Mouse (Mus musculus) megakaryocyte, embryonic 14.5 days (primary cell): ENCODE results near the gene Morc1. TPM values are rescaled to one million over a fixed set of nuclear protein-coding genes. Genes with fewer than 3 reads are reported as not detected.

Experiments used
- H3K27me3 ChIP-seq: replicated peaks from 2 replicates; pipeline ENCODE3; 2012; ENCODE audit warnings: inconsistent platforms
- H3K36me3 ChIP-seq: replicated peaks from 2 replicates; pipeline ENCODE3; 2012; ENCODE audit warnings: low read length, inconsistent platforms, mixed read lengths
- H3K4me1 ChIP-seq: 2 replicates; pipeline ENCODE4 v1.6.1; 2012; ENCODE audit warnings: inconsistent platforms
- H3K4me3 ChIP-seq: replicated peaks from 2 replicates; pipeline ENCODE3; 2012; ENCODE audit warnings: moderate library complexity, mild to moderate bottlenecking, inconsistent platforms
- H3K9me3 ChIP-seq: 2 replicates; pipeline ENCODE4 v1.6.1; 2012; ENCODE audit warnings: inconsistent platforms
- FLI1 ChIP-seq: IDR thresholded peaks from 2 replicates; pipeline ENCODE4 v1.6.1; 2012; ENCODE audit warnings: low read length, inconsistent platforms, mixed read lengths
- GATA1 ChIP-seq: IDR thresholded peaks from 3 replicates; pipeline ENCODE4 v1.6.1; 2012; ENCODE audit warnings: mixed read lengths, low read length, inconsistent platforms, borderline replicate concordance
- polyA plus RNA-seq: library from polyadenylated mRNA; stranded (reverse); fragments of >175 nt; gene quantifications from 2 replicates; pipeline ENCODE4 v1.2.3, GENCODE M21; 2012; ENCODE audit warnings: low replicate concordance; ENCODE audit not compliant: insufficient read depth

Morc1 gene
- not detected in 2 replicates for polyA plus RNA-seq

- H3K9me3 ChIP-seq = no peaks in the 10 kb centered on the region
- H3K27me3 ChIP-seq = no peaks in the 10 kb centered on the region
- no peaks in the 10 kb centered on the region for H3K4me1 ChIP-seq
- no peak within 1 kb of the TSS for H3K4me3 ChIP-seq
- H3K36me3 ChIP-seq = no peaks in the 10 kb centered on the region
- TF ChIP-seq GATA1 (no peak), FLI1 (no peak)
Observed at GRCm38 (mm10) chr16:48431027-48431426, at the start of gene Morc1. Morc1 (plus strand) TSS chr16:48431237.

DNA sequence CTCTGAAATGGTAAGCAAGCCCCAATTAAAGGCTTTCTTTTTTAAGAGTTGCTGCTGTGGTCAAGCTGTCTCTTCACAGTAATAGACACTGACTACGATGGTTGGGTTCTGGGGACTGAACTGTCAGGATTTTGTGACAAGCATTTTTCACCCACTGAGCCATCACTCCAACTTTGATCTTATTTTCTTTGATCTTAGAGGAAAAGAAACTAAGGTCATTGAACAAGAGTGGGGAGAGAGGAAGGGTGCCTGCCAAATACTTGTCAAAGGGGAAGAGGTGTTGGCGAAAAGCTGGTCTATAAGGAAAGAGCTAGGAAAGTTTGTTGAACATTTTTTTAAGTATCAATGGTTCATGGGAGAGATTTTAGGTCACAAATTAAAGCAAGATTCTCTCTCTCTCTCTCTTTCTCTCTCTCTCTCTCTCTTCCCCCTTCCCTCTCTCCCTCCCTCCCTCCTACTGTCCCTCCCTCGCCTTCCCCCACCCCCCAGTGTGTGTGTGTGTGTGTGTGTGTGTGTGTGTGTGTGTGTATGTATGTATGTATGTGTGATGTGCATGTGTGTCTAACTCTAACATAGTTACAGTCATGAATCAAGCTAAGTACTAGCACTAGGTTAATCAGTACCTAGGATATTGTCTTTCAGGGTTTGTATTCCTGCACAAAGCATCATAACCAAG lies 47.3 kb upstream of the Morc1 start:
- H3K9me3 ChIP-seq = 0 out of 2 replicates have a peak, but pooled peaks cover 9% of the 10 kb centered on the region
- no peaks in the 10 kb centered on the region for H3K27me3 ChIP-seq
- H3K4me1 ChIP-seq = no peaks in the 10 kb centered on the region
- no peaks in the 10 kb centered on the region for H3K36me3 ChIP-seq
- H3K4me3 ChIP-seq = no peak overlapping the region
- TF ChIP-seq FLI1 (no peak), GATA1 (no peak)

GRCm38 (mm10) chr16:48386982-48387381 lies 44.1 kb upstream of the Morc1 start:
- Histone ChIP-seq H3K27me3 (no peaks in the 10 kb centered on the region), H3K4me3 (no peak overlapping the region), H3K36me3 (no peaks in the 10 kb centered on the region), H3K9me3 (0 out of 2 replicates have a peak, but pooled peaks cover 9% of the 10 kb centered on the region), H3K4me1 (no peaks in the 10 kb centered on the region)
- TF ChIP-seq FLI1 = no peak
- TF ChIP-seq GATA1 = no peak

DNA sequence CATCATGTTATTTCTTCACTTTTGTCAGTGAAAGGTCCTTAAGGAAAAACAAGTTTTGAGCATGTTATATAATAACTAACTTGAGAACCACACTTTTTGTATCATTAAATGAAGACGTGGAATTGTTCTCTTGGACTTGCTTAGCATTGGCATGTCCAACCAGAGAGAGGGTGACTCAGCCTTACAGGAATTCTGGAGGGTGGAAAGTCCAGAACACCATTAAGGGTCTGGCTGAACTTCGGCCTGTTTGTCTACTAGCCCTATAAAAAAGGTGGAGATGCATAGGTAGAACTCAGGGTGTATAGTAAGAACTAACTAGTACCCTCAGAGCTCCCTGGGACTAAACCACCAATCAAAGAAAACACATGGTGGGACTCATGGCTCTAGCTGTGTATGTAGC lies 35.8 kb upstream of the Morc1 start:
- no peaks in the 10 kb centered on the region for H3K4me1 ChIP-seq
- TF ChIP-seq FLI1 (no peak), GATA1 (no peak)
- H3K9me3 ChIP-seq = no peaks in the 10 kb centered on the region; the same call in 1 of the 2 replicates
- H3K36me3 ChIP-seq = no peaks in the 10 kb centered on the region
- H3K27me3 ChIP-seq = no peaks in the 10 kb centered on the region
- no peak overlapping the region for H3K4me3 ChIP-seq

DNA sequence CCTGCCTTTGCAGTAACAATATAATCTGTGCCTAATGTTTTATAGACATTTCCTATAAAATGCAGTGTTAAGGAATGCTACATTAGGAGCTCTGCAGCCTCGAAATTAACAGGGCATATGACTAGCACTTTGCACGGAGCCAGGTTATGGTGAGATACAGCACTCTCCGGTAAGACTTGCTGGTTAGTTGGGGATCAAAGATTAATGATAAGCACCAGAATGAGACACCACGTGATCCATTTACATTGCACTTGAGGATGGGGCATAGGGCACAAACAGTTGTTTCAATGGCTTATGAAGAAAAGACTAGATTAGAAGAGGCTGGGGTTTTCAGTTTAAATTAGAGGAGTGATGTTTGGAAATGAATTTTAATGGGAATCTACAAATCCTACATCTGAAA lies 28.1 kb upstream of the Morc1 start:
- no peaks in the 10 kb centered on the region for H3K36me3 ChIP-seq
- no peaks in the 10 kb centered on the region for H3K9me3 ChIP-seq
- no peaks in the 10 kb centered on the region for H3K27me3 ChIP-seq
- H3K4me1 ChIP-seq = no peaks in the 10 kb centered on the region
- TF ChIP-seq GATA1 = no peak
- no peak overlapping the region for H3K4me3 ChIP-seq

- Histone ChIP-seq H3K36me3 (no peaks in the 10 kb centered on the region), H3K27me3 (no peaks in the 10 kb centered on the region), H3K4me3 (no peak overlapping the region), H3K9me3 (no peaks in the 10 kb centered on the region), H3K4me1 (no peaks in the 10 kb centered on the region)
- TF ChIP-seq GATA1 (no peak), FLI1 (no peak)
Observed at GRCm38 (mm10) chr16:48403423-48403822, 27.6 kb upstream of the Morc1 start.

DNA sequence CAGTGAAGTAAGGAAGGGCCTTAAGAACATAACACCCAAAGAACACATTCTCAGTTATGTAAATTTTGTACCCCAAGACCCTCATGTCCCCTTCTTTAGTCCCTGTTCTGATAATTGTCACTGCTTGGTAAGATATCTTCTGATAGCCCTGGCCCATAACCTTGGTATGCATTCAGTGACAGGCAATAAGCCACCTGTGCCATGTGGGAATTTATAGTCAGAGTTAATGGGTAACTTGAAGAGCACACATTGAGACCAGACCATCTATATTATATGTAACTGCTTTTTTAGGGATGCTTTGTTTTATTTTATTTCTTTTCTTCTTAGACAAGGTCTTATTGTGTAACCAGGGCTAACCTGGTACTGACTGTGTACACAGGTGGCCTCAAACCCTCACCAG lies 27.0 kb upstream of the Morc1 start:
- H3K4me1 ChIP-seq = no peaks in the 10 kb centered on the region
- no peaks in the 10 kb centered on the region for H3K9me3 ChIP-seq
- TF ChIP-seq GATA1 (no peak), FLI1 (no peak)
- no peaks in the 10 kb centered on the region for H3K36me3 ChIP-seq
- H3K27me3 ChIP-seq = no peaks in the 10 kb centered on the region
- H3K4me3 ChIP-seq = no peak overlapping the region

GRCm38 (mm10) chr16:48405674-48406403 lies 25.2 kb upstream of the Morc1 start:
- no peaks in the 10 kb centered on the region for H3K36me3 ChIP-seq
- TF ChIP-seq GATA1 (no peak), FLI1 (no peak)
- H3K4me3 ChIP-seq = no peak overlapping the region
- no peaks in the 10 kb centered on the region for H3K9me3 ChIP-seq
- H3K4me1 ChIP-seq = no peaks in the 10 kb centered on the region
- H3K27me3 ChIP-seq = no peaks in the 10 kb centered on the region

DNA sequence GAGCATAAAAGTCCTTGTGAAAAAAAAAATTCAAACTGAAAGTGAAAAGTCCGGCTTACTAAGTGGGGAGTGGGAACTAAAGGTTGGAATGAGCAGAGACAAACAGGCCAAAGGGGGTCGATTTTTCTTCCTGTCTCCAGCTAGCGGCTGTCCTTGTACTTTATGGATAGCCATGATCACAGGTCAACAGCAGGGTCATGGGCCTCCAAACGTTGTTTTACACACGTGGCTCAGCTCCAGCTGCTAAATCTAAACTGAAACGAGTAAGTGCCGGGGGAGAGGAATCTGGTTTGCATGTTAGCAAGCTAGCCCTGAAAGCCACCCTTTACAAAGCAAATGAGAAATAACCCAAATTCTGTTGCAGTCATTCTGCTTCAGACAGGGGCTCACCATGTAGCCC lies 21.5 kb upstream of the Morc1 start:
- H3K9me3 ChIP-seq = no peaks in the 10 kb centered on the region

DNA sequence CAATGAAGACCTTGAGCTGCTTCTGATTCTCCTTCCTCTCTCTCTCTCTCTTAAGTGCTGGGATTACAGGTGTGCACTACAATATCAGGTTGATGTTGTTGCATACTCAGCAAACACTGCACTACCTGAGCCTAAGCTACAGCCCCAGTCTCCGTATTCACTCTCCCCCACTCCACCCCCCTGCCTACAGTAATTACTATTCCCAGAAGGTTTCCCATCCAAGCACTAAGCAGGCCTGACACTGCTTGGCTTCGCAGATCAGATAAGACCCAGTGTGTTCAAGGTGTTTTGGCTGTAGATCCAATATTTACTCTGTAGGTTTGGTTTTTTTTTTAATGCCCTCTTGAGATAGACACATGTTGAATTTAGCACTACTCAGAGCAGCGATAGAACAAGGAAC lies 20.9 kb upstream of the Morc1 start:
- Histone ChIP-seq H3K4me3 (no peak overlapping the region), H3K27me3 (no peaks in the 10 kb centered on the region), H3K9me3 (no peaks in the 10 kb centered on the region), H3K36me3 (no peaks in the 10 kb centered on the region), H3K4me1 (no peaks in the 10 kb centered on the region)
- TF ChIP-seq GATA1 (no peak), FLI1 (no peak)

More for the DNA sequence above, 21.5 kb upstream of the Morc1 start:
- Histone ChIP-seq H3K36me3 (no peaks in the 10 kb centered on the region), H3K27me3 (no peaks in the 10 kb centered on the region), H3K4me3 (no peak overlapping the region), H3K4me1 (no peaks in the 10 kb centered on the region)
- TF ChIP-seq GATA1 = no peak
- no peak for TF ChIP-seq FLI1
